Mouse (Mus musculus) retina, postnatal 7 days (tissue): ENCODE measurements around the gene Ccnt1.
A peak's percentile ranks its signal among the peaks of the same experiment; 100 is the strongest.

Source experiments
- DNase-seq: peaks from one replicate; pipeline ENCODE4 v3.0.0-alpha.2; 2012; ENCODE audit warnings: low read depth, low spot score

Gene Ccnt1

DNA sequence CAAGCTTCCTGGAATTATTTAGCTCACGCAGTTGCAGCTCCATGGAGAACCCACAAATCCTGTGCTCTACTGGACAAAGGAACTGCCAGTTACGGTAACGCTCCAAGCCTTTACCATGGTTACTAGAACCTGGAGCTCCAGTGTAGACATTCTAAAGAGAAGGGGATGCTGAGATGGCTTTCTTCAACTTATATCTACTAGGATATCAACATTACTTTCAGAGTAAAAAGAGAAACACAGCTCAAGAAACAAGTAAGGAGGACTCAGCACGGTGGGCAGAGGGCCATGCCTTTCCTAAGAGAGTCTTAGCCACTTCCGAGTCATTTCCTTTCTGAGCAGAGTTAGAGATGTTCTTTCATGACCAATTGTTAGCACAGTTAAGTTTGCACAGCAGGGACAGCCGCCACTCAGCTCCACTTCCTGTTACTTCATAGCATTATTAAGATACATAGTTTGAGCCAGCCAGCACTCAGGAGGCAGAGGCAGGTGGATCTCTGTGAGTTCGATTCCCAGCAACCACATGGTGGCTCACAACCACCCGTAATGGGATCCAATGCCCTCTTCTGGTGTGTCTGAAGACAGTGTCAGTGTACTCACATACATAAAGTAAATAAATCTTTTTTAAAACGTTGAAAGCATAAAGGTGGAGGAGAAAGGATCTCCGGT lies at the start of gene Ccnt1, which contains the start of gene 4930415O20Rik:
Ccnt1 (minus strand) TSS at position 51 of the 666 bp plus-strand sequence.
4930415O20Rik (plus strand) TSS at position 132 of the 666 bp plus-strand sequence.
- no peak for DNase-seq

DNA sequence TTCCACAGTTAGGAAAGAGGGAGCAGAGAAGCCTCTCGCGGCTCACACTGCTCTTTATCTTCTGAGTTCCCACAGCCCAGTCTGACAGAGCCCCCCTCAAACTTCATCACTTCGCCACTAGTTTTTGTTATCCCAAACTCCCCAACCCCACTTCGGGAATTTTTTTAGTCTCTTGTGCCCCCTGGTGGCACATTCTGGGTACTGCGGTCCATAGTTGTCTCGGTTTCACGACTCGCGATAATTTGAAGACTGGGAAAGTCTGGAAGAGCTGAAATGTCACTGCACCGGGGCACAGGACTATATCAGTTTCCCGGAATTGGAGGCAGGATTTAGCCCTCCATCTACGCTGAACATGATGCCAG lies 46.4 kb upstream of the Ccnt1 start:
- DNase-seq: no peak

DNA sequence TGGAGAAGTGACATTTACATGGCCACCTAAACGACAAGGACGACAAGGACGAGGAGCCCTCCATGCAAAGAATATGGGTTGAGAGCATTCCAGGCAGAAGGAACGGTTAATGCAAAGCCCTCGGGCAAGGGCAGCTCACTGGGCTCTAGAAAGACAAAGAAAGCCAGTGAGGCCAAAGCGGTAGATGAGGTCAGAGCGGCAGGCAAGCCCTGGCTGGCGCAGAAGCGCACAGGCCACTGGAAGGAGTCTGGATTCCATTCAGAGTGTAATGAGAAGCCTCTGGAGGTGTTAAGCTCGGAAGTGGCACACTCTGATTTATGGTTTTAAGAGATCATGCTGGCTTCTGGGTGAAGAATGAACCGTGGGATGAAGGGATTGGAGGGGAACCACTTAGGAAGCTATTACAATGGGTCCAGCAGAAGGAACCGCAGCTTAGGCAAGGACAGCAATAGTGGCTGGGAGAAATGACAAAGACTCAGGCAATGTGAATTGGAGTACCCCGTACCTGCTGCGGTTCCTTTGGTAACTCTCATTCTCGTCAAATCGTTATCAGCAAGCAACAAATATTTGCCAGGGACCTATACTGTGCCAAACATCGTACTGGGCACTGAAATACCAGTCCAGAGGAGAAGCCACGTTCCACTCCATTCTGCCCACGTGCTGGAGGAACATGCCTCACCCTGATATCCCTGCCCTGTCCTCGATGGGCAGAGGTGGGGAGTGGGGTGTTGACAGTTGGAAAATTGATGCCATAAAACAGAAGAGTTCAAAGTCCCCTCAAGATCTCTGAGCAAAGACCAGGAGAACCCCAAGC lies 45.8 kb upstream of the Ccnt1 start:
- no peak for DNase-seq

DNA sequence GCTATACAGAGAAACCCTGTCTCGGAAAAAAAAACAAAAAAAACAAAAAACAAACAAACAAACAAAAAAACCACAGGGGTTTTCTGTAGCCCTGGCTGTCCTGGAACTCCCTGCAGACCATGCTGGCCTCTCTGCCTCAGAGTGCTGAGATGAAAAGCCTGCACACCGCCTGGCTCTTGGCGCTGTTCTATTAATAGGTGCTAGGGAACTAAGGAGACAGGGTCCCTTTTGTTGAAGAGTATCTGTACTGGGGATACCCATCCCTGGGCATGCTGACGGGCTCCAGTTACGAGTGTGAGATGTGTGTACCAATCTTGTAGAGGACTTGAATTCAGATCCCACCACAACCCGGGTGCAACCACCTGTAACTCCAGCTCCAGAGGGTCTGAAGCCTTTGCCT lies 45.0 kb upstream of the Ccnt1 start:
- DNase-seq: no peak

DNA sequence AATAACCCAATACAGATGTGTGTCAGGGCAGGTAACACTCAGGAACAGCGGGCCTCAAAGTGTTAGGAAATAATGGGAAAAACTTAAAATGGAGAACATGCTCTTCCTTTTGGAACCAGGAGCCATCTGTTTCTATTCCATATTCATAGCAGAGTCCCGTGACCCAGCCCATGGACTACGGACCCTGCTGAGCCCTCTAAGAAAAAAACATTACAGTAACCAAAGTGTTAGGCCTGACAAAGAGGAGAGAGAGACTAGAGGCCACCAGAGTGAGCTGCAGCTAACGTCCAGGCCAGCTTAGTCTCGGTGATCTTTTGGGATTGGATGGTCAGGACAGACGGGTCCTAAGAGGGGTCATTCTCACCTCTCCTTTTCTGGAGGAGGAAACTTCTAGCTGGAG lies 44.2 kb upstream of the Ccnt1 start:
- DNase-seq: no peak

DNA sequence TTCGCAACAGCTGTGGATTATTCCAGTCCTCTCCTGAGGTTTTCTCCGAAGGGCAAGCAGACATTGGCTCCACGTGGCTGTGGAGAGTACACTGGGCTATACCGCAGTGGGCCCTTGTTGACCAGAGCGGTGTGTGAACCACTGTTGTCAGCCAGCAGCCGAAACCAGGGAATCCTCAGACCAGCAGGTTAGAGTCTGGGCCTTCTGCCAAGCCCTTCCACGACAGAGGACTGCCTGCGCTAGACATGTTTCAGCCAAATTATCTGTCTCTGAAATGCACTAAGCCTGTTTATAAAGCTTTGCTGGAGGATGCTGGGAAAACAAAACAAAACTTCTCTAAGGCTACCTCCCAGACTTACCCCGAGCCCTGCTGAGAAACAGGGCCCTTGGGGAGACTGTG lies 43.8 kb upstream of the Ccnt1 start:
- no peak for DNase-seq

DNA sequence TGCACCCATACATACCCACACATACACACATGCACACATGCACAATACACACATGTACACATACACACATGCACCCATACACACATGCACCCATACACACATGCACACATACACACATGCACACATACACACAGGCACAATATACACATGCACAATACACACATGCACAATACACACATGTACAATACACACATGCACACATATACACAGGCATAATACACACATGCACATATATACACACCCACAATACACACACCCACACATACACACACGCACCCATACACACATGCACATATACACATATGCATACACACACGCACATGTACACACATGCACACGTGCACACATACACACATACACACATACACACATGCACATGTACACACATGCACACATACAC lies 41.5 kb upstream of the Ccnt1 start:
- DNase-seq: no peak

DNA sequence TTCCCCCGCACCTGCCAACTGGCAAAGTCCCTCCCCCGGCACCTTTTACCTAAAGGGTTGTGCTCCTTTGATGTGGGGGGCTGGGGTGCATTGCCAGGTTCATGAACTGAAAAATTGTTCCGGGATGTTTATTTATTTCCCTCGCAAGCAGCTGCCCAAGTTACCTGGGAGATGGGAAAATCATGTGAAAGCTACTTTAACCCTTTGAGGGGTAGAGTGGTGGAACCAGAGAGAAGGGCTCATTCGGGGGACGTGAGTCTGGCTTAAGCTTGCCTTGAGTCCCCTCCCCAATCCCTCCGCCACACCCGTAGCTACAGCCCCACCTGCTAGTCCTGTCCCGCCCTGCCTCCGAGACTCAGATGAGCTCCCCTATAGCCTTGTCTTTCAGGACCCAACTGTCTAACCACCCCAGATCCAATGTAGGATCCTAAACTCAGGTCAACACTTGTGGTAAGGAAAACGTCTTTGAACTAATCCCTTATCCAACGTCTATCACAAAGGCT lies 39.5 kb upstream of the Ccnt1 start:
- DNase-seq: no peak

DNA sequence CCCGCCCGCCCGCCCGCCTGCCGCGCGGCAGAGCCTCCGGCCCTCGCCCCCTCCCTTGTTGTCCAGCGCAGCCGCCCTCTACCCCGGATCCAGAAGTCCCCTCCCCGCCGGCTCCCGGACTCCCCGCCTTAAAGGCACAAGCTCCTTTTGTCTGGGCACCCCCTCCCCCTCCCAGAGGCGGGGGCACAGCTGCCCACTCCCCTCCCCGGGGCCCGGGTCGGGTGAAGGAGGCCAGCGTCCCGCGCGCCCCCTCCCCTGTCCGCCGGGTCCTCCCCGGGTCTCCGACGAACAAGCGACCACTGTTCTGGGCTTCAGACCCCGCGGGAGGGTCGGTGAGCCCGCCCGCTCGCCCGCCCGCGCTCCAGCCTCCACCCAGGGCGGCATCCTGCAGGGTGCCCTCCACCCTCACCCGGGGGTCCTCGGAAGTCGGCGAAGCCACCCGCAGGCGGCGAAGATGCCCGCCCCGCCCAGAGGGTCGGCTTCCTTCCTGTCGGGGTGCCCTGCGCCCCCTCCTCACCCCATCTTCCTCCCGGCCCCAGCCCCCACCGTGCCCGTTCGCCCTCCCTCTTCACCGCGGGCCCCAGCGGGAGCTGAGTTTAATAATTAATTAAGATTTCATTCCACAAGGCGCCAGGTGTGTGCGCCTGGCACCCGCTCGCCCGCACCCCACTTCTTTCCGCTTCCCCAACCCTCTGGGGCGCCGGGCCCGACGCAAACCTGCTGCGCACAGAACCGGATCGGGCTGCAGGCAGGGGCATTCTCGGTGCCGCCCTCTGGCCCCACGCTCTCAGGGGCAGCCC lies 38.8 kb upstream of the Ccnt1 start, which contains the start of gene Adcy6:
Adcy6 (minus strand) TSS at position 746 of the 800 bp plus-strand sequence.
- DNase-seq: peak; percentile 73

DNA sequence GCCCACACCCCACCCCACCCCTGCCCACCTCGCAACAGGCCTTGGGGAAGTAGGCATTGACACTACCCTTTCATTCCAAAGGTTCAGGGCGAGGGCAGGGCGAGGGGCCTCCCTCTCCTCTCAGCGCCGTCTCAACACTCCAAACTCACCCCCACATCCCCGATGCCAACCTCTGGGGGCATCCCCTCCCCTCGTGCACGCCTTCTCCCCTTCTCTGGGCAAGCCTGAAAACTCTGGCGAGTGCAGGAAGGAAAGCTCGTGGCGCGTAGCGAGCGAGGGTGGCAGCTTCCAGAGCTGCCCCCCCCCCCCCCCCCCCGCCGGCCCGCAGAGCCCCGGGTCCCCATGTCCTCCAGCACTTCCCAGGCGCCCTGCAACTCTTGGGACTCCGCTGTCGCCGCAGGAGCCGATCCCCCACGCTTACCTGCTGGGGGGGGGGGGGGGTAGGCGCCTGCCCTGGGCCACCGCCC lies 38.1 kb upstream of the Ccnt1 start:
- DNase-seq: no peak

DNA sequence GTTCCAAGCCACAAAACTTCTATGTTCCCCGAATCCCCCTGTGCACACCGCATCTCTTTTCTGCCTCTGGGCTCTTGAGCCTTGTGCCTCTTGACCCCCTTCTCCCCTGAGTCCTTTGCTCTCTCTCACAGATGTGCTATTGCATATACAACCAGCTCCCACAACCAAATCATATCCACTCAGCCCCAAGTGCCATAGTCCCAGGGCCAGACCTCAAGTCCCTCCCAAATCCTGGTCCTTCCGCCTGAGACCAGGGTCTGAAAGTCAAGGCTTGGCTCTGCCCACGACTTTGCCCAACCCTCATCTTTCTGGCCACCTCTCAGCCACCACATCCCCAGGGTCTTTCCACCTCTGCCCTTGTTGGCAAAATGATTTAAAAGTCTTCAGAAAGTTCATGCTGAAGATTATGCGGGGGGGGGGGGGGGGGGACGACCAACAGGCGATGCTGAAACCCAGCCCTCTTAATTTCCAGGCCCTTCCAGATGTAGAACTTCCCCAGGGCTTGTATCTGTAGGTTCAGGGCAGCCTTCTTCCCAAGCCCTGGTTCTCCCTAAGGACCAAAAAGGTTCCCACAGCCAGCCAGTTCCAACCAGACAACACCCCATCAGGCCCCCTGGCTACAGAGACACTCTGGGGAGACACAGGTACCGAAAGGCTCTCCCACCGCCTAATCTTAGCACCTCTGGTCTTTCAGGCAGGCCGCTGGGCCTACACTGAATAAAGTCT lies 37.5 kb upstream of the Ccnt1 start:
- DNase-seq: no peak

DNA sequence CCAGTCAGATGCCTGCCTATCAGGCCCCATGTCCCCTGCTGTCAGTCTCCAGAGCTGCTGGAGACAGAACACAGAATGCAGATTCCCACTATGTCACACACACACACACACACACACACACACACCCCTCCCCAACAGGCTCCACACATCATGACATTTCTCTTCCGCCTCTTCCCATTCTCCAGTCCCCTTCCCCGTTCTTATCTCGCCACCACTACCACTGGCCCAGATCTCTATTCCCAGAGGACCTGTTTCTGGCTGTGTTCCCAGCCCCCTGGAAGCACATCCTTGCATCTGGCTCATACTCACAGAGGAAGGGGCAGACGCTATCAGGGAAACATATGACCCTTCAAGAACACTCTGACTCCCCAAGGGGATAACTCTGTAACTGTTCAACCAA lies 36.8 kb upstream of the Ccnt1 start:
- no peak for DNase-seq

DNA sequence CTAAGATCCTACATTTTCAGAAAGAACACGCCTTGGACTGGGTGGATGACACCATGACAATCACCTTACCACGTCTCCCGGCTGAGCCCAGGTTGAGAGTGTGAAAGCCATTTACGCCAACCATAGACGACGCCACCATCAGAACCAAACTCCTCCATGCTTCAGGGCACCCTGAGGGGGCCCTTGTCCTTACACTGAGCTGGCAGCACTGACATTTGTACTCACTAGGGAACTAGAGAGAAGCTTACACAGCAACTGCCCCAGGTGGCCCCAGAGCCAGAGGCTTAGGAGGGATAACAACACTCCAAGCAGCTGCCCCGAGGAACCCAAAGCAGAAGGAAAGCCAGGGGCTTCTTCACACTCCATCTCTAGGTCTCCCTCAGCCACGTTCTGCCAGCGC lies 36.0 kb upstream of the Ccnt1 start:
- DNase-seq: no peak

DNA sequence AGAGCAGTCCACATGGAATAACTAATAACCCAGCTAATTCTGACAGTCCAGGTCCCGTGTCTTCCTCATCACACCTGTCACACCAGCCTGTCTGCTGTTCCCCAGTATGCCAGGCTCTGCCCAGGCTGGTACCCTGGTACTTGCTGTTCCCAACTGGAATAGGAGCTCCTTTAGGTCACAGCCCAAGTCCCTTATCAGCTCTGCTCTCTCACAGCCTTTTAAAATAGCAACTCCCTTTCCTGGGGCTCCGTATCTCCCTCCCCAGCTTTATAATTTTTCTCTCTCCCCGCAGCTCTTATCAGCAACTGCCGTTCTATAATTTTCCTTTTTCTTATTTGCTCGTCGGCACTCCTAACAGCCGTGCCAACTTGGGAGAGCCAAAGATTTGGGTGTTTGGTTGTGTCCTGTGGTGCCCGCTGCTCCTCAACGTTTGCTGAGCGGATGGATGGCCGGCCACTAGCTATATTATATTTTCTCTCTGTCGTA lies 35.4 kb upstream of the Ccnt1 start:
- DNase-seq: no peak

DNA sequence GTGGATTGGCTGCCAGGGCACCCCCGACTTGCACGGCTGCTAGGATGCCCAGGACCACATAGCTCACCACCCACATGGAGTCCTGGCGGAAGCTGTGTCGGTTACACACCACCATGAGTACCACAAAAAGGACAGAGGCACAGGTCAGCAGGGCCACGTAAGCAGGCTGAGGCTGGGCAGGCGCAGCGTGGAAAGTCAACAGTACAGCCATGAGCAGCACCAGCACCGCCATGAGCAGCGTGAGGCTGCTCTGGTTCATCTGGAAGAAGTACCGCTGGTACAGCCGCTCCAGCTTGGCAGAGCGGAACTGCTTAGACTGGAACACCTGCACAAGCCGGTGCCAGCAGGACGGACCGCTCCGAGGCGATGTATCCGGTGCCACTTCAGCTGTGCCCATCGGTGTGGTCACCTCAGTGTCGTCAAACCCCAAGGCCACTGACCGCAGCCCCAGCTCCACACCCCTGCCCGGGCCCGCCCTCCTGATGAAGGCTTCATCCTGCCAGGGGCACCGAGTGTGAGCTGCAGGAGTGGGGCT lies 33.4 kb upstream of the Ccnt1 start:
- no peak for DNase-seq

DNA sequence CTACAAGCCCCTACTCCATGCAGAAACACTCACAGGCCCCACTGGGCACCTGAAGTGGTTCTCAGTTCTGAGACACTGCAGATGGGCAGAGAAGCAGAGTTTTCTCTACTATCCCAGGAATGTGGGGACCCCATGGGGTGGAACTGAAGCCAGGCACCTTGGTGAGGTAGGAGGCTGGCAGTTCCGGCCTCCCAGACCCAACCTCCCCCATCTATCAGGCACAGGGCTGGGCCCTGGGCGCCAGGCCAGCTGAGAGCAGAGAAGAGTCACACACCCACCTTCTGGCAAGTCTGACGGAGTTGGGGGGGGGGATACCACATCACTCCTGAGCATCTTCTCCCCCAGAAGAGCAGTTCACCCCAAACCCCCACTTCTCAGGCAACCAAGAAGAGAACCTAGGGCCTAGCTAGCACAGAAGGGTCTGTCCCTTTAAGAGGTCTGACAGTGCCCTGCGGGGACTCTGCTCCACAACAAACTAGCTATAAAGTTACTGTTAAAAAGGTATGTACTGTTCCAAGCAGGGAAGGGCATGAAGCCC lies 32.3 kb upstream of the Ccnt1 start:
- DNase-seq: no peak

DNA sequence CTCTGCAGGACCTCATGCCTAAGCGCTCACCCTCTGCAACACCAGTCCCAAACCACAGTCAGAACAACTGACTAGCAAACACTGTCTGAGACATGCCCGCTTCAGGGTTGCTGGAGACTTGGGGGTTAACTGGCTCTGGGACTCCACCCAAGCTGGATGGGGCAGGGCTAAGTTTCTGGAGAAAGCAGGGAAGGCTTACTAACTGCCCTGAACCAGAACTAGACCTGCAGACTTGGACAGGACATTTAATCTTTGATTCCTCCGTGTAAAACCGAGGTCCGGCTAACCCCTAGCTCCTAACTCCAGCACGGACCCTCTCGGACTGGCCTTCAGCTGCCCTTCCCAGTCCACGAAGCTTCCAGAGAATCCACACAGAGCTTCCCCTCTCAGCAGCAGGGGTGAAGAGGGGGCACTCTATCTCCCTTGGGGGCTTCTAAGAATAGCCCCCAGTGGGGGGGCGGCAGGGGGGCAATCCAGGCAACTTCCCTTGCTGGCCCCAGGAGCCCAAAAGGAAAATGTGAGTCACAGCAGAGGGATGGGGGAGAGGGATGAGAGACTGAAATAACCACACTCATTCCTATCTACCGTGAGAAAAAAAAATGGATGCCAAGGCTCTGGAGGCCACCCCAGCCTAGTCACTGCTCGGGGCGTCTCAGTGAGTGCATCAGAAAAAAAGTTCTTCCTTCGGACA lies 31.6 kb upstream of the Ccnt1 start:
- no peak for DNase-seq

DNA sequence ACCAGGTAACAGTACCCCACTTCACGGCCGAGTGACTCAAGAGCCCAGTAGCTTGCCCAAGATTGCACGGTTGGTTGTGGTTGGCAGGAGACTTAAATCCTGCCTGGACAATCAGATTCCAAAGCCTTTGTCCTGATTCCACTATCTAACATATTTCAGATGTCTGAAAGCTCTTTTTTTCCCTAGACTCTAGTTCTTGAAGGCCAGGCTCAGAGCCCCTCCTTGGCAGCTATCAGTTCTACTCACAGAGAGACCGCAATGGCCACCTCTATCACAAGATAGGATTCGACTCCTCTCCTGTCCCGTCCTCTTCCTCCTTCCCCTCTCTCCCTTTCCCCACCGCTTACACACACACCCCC lies 31.1 kb upstream of the Ccnt1 start:
- DNase-seq: no peak

DNA sequence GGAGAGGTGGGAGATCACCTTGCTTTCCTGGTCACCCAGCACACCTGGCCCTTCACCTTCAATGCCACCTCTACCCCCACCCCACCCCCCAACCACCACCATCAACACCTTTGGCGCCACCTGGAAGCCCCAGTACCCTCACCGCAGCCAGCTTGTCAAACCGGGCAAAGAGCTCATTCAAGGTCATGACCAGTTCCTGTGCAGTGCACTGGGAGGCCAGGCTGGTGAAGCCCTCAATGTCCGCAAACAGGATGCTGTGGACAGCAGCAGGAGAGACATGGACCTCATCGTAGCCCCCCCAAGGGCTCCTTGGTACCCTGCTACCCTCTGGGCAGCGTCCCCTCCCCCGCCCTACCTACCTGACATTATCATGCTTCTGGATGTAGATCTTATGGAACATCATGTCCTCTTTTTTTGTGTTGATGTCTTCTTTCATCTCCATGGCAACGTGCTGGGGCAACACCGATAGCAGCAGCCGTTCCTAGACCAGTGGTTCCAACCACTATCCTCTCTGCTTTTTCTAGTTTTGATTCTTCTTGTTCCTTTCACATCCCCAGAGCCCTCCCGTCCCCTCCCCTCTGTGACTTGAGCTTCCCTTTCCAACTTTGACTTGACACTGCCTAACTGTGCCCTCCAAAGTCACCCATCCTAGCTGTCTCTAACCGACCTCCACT lies 29.4 kb upstream of the Ccnt1 start:
- no peak for DNase-seq

DNA sequence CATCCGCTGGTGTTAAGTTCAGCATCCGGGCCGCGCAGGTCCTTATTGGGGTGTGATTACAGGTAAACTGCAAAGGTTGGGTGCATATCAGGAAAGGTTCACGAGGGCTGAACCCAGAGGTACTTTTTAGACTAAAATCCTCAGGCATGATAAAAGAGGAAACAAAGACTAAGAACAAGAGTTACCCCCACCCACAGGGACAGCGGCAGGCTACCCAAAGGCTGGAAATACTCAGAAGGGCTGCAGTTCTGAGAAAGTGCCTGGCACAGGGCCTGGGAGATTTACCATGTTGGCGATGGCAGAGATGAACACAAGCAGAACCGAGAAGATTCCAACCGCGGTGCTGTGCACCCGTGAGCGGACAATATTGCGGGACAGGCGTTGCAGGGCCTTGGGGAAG lies 25.9 kb upstream of the Ccnt1 start:
- DNase-seq: no peak
